Mouse (Mus musculus): ENCODE measurements at regions not wholly inside any gene's neighbourhood (a gene's known extent, or its start where the extent isn't known, plus 50 kb on each side); places are given as distances from the start of the nearest gene placed in this dataset.

DNA sequence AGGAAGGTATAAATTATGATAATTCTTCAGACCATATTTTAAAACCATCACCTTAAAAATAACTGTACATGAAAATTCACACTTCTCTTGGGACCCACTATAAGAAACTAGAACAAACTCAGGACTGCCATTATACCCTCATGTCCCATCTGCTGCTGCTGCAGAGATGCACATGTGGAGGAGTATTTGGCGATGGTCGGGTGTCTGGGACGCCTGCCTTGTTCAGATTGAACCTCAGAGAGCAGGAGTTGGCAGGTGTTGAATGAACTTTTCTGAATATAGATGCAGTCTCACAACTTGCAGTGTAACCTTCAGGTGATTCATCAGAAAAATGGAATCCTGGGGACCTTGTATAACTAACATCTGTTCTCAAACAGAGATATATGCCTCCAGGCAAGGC lies 1338.0 kb downstream of the Slc22a22 start:
- TF ChIP-seq POLR2AphosphoS2 (IDR thresholded peaks at IDR 0.05; ENCODE audit: insufficient read length, low read depth) (no peak), CEBPB (IDR thresholded peaks at IDR 0.05; ENCODE audit: insufficient read depth, poor library complexity, severe bottlenecking) (no peak), POLR2A (IDR thresholded peaks at IDR 0.05; ENCODE audit: insufficient read length, low read depth) (no peak), MYOG (IDR thresholded peaks at IDR 0.05; ENCODE audit: control insufficient read depth in 1 of 3, insufficient read depth in 1 of 3, insufficient read length in 2 of 3, low read depth in 2 of 3) (no peak), USF1 (IDR thresholded peaks at IDR 0.05; ENCODE audit: low read depth) (no peak), MAX (IDR thresholded peaks at IDR 0.05; ENCODE audit: low read depth) (no peak), TCF12 (IDR thresholded peaks at IDR 0.05; ENCODE audit: insufficient read depth, poor library complexity, severe bottlenecking) (no peak), TCF3 (IDR thresholded peaks at IDR 0.05; ENCODE audit: insufficient read length, low read depth) (no peak), MYOD1 (IDR thresholded peaks at IDR 0.05; ENCODE audit: control insufficient read depth in 1 of 3, insufficient read length in 2 of 3, low read depth in 2 of 3) (no peak), E2F4 (IDR thresholded peaks at IDR 0.05; ENCODE audit: insufficient read depth) (no peak), REST (IDR thresholded peaks at IDR 0.05; ENCODE audit: insufficient read depth, insufficient read length) (no peak)
